Mouse (Mus musculus) heart, postnatal 25 days (tissue): ENCODE data around the gene Bloc1s1. TPM values are rescaled to one million over a fixed set of nuclear protein-coding genes. Genes with fewer than 3 reads are reported as not detected.

ENCODE experiments used
- DNase-seq: peaks from one replicate; pipeline ENCODE4 v3.0.0; 2022; ENCODE audit warnings: low spot score
- intact Hi-C: fragments of 180-260 bp; cut with DNase I; formaldehyde crosslinking; loops from one replicate; pipeline ENCODE4 v1.15.1; 2025
- total RNA-seq, 2 experiments: library from RNA; stranded (reverse); gene quantifications; 2 replicates each; pipeline ENCODE4 v1.2.3; 2021

The Bloc1s1 gene
- total RNA-seq, 2 experiments from 2014 or later = 183 to 185 TPM

- DNase-seq = no peak
- intact Hi-C loops = no loop called here
Measured at GRCm38 (mm10) chr10:128889846-128890245, 34.0 kb downstream of the Bloc1s1 start.

GRCm38 (mm10) chr10:128888941-128889827, 34.7 kb downstream of the Bloc1s1 start:
- intact Hi-C loops = no loop called here
- DNase-seq = no peak

GRCm38 (mm10) chr10:128882067-128882466, 41.8 kb downstream of the Bloc1s1 start:
- DNase-seq = no peak
- intact Hi-C loops = no loop called here

GRCm38 (mm10) chr10:128878811-128879210, 45.0 kb downstream of the Bloc1s1 start:
- intact Hi-C loops = no loop called here
- DNase-seq = no peak

GRCm38 (mm10) chr10:128878291-128878690, 45.5 kb downstream of the Bloc1s1 start:
- no peak for DNase-seq
- intact Hi-C loops = no loop called here

- DNase-seq = no peak
- intact Hi-C loops = no loop called here
Measured at GRCm38 (mm10) chr10:128870341-128870740, 53.5 kb downstream of the Bloc1s1 start.

Other genes with a start within 250 kb of the Bloc1s1 start
- 10 to 100 TPM; 22.1 to 23.1 TPM for gene Suox, start 250.0 kb downstream of the Bloc1s1 start, total RNA-seq
- gene Rab5b, start 227.8 kb downstream of the Bloc1s1 start, total RNA-seq = 10 to 100 TPM; 68.9 to 72.5 TPM
- under 1 TPM; 0.49 to 0.89 TPM for gene Pmel, start 219.8 kb downstream of the Bloc1s1 start, total RNA-seq
- 10 to 100 TPM; 12.7 to 15.7 TPM for gene Cdk2, start 219.0 kb downstream of the Bloc1s1 start, total RNA-seq
- gene Dgka, start 179.2 kb downstream of the Bloc1s1 start, total RNA-seq = 10 to 100 TPM; 11.7 to 11.9 TPM
- gene Pym1, start 176.1 kb downstream of the Bloc1s1 start, total RNA-seq = 1 to 10 TPM; 6.8 to 8.6 TPM
- gene Mmp19, start 133.1 kb downstream of the Bloc1s1 start, total RNA-seq = 1 to 10 TPM; 3.1 to 3.2 TPM
- 10 to 100 TPM; 31.8 to 38.2 TPM for gene Dnajc14, start 120.0 kb downstream of the Bloc1s1 start, total RNA-seq
- gene Tmem198b, start 119.7 kb downstream of the Bloc1s1 start, total RNA-seq = 1 to 10 TPM; 5.8 to 6.4 TPM
- gene Sarnp, start 106.7 kb downstream of the Bloc1s1 start, total RNA-seq = 10 to 100 TPM; 38.7 to 44.0 TPM
- 1 to 10 TPM; 7.6 to 9.2 TPM for gene Ormdl2, start 102.4 kb downstream of the Bloc1s1 start, total RNA-seq
- 1 to 10 TPM; 2.3 to 2.6 TPM for gene Gdf11, start 32.3 kb downstream of the Bloc1s1 start, total RNA-seq
- 100 to 1,000 TPM; 110 to 123 TPM for gene Cd63, start 23.0 kb downstream of the Bloc1s1 start, total RNA-seq
- gene Rdh5, start 1.1 kb downstream of the Bloc1s1 start, total RNA-seq = 1 to 10 TPM; 5.0 to 7.9 TPM
- 100 to 1,000 TPM; 165 to 176 TPM for gene Itga7, start 9.8 kb upstream of the Bloc1s1 start, total RNA-seq
- gene Mettl7b, start 37.0 kb upstream of the Bloc1s1 start, total RNA-seq = not detected
- not detected for gene Olfr9, start 65.4 kb upstream of the Bloc1s1 start, total RNA-seq
- gene Olfr763, start 86.8 kb upstream of the Bloc1s1 start, total RNA-seq = not detected
- not detected for gene Olfr764-ps1, start 115.9 kb upstream of the Bloc1s1 start, total RNA-seq
- gene Olfr765, start 126.0 kb upstream of the Bloc1s1 start, total RNA-seq = not detected
- not detected for gene Olfr766-ps1, start 144.9 kb upstream of the Bloc1s1 start, total RNA-seq
- not detected for gene Olfr767, start 158.9 kb upstream of the Bloc1s1 start, total RNA-seq
- not detected for gene Olfr768, start 175.3 kb upstream of the Bloc1s1 start, total RNA-seq
- gene Olfr769, start 193.8 kb upstream of the Bloc1s1 start, total RNA-seq = not detected
- gene Olfr770, start 215.0 kb upstream of the Bloc1s1 start, total RNA-seq = not detected
- gene Olfr771, start 240.7 kb upstream of the Bloc1s1 start, total RNA-seq = not detected